Mouse (Mus musculus) limb, embryonic 14.5 days (tissue): Measurements from ENCODE around the gene Blnk. TPM values are rescaled to one million over a fixed set of nuclear protein-coding genes. Genes with fewer than 3 reads are reported as not detected.
A peak's percentile ranks its signal among the peaks of the same experiment; 100 is the strongest.

ENCODE experiments used
- ATAC-seq: fragments of 200-750 bp; cut with Nextera tagmentation; 2 replicates; pipeline ENCODE4 v1.8.0; 2017; ENCODE audit warnings: low read depth, moderate number of reproducible peaks, moderate TSS enrichment; ENCODE audit not compliant: low FRiP score
- DNase-seq: peaks from one replicate; pipeline ENCODE4 v3.0.0-alpha.2; 2015; ENCODE audit warnings: low spot score
- H3K27ac ChIP-seq: fragments of 300-500 bp; sonication (generic); replicated peaks from 2 replicates; pipeline ENCODE4 v1.5.1; 2014; ENCODE audit warnings: low read depth, mild to moderate bottlenecking, low read length, moderate library complexity, mixed read lengths
- H3K27me3 ChIP-seq: fragments of 300-500 bp; sonication (generic); 2 replicates; pipeline ENCODE4 v1.6.1; 2014; ENCODE audit warnings: low read length, mixed read lengths; ENCODE audit not compliant: control insufficient read depth, insufficient read depth
- H3K36me3 ChIP-seq: fragments of 300-500 bp; sonication (generic); 2 replicates; pipeline ENCODE4 v1.6.1; 2014; ENCODE audit warnings: mild to moderate bottlenecking, low read length, moderate library complexity, mixed read lengths; ENCODE audit not compliant: control insufficient read depth, insufficient read depth
- H3K4me1 ChIP-seq: fragments of 300-500 bp; sonication (generic); 2 replicates; pipeline ENCODE4 v1.6.1; 2014; ENCODE audit warnings: antibody characterized with exemption, low read length, mixed read lengths; ENCODE audit not compliant: control insufficient read depth, insufficient read depth
- H3K4me2 ChIP-seq: fragments of 300-500 bp; sonication (generic); replicated peaks from 2 replicates; pipeline ENCODE4 v1.6.1; 2014; ENCODE audit warnings: low read depth, mild to moderate bottlenecking, low read length, moderate library complexity; ENCODE audit not compliant: severe bottlenecking
- H3K4me3 ChIP-seq: fragments of 300-500 bp; sonication (generic); replicated peaks from 2 replicates; pipeline ENCODE4 v1.5.1; 2014; ENCODE audit warnings: low read length
- H3K9ac ChIP-seq: fragments of 300-500 bp; sonication (generic); 2 replicates; pipeline ENCODE4 v1.6.1; 2014; ENCODE audit warnings: mild to moderate bottlenecking, low read depth, low read length, moderate library complexity; ENCODE audit not compliant: severe bottlenecking
- H3K9me3 ChIP-seq: fragments of 300-500 bp; sonication (generic); 2 replicates; pipeline ENCODE4 v1.6.1; 2016; ENCODE audit warnings: low read length; ENCODE audit not compliant: control insufficient read depth
- POLR2A ChIP-seq: fragments of 200-500 bp; IDR thresholded peaks from 2 replicates; pipeline ENCODE4 v1.8.0; 2012; ENCODE audit warnings: inconsistent platforms, mild to moderate bottlenecking, moderate library complexity, borderline replicate concordance; ENCODE audit not compliant: insufficient read depth, insufficient read length; ENCODE audit errors: extremely low read depth
- WGBS: fragments of 180-500 bp; shearing (Covaris S2); extraction: QIAGEN DNeasy Blood & Tissue Kit; methylation state at CpG from one replicate; pipeline ENCODE4 v1.1.7; 2014; 5-methylcytosine and 5-hydroxymethylcytosine counted together
- polyA plus RNA-seq, 2 experiments: library from polyadenylated mRNA; depleted of rRNA in 1 of 2; stranded (reverse) in 1 of 2; unstranded in 1 of 2; fragments of >200 nt; fragmentation: Nextera tagmentation in 1 of 2; extraction: Ambion mirVana in 1 of 2; gene quantifications; 2 replicates each; pipeline versions ENCODE4 v1.2.1 to v1.2.3; 2012 to 2014

The Blnk gene
- polyA plus RNA-seq, 2 experiments, result 0.72 to 1.6 TPM

DNA sequence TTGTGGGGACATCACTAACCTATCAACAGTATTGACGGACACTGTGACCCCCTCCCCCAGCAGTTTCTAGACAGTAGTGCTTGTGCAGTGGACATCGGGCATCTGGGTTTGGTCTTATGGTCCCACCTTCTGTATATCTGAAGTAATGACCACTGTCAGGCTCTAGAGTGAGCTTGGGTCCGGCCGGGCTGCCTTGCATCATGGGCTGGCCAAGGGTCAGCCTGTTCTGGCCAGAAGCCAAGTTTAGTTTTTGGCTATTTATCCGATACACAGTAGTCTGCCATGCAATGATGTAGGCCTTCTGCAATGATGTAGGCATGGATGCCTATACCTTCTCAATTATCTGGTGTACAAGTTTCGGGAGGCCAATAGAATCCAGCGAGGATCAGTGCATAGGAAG, 50.8 kb downstream of the Blnk start:
- DNase-seq (no peak), ATAC-seq (no peak)
- Histone ChIP-seq H3K36me3 (no peaks in the 10 kb centered on the region), H3K9ac (no peak overlapping the region), H3K9me3 (no peaks in the 10 kb centered on the region), H3K27ac (no peak overlapping the region), H3K4me2 (no peak overlapping the region), H3K4me3 (no peak overlapping the region), H3K4me1 (no peaks in the 10 kb centered on the region), H3K27me3 (no peaks in the 10 kb centered on the region)
- TF ChIP-seq POLR2A, result no peak
- 88% methylated on average over 7 of the region's 7 CpGs for WGBS

DNA sequence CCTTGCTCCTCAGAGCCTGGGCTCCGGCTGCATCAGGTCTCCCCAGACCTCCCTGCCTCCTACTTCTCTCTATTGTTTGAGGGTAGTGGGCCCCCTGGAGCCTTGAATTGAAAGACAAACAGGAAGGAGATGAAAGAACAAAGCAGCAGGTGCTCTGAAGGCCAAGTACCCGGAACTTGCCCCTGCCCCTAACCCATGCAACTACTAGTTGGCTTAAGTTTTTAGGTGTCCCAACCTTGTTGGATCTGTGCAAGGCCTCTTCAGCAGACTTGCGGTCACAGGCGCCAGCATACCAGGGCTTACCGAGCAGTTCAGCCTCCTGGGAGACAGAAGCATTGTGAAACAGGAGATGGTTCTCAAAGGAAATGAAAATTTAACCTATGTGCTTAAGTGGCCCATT, 58.3 kb downstream of the Blnk start:
- ATAC-seq (no peak), DNase-seq (no peak)
- Histone ChIP-seq H3K27me3 (no peaks in the 10 kb centered on the region), H3K4me2 (no peak overlapping the region), H3K4me3 (no peak overlapping the region), H3K9ac (no peak overlapping the region), H3K9me3 (no peaks in the 10 kb centered on the region), H3K36me3 (no peaks in the 10 kb centered on the region), H3K27ac (no peak overlapping the region), H3K4me1 (no peaks in the 10 kb centered on the region)
- TF ChIP-seq POLR2A, result no peak
- 57% methylated on average over 5 of the region's 5 CpGs for WGBS

DNA sequence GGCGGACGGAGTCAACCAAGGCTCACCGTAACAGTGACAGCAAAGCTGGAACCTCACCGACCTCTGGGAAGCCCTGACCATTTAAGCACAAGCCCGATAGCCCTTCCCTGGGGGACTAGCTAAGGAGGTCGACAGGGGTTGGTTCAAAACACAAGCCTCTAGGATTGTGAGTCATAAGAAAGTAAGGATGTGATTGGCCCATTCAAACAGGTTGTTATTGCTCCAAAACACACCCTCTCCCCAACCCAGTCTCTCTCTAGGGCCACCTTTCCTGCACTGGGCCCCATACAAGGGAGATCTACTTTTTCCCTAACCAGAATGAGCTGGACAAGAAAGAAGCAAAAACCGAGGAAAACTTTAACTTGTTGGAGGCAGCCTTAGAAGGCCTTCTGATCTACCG, 59.0 kb downstream of the Blnk start:
- Histone ChIP-seq H3K27me3 (no peaks in the 10 kb centered on the region), H3K27ac (no peak overlapping the region), H3K9ac (no peak overlapping the region), H3K4me3 (no peak overlapping the region), H3K9me3 (no peaks in the 10 kb centered on the region), H3K4me2 (no peak overlapping the region), H3K4me1 (no peaks in the 10 kb centered on the region), H3K36me3 (no peaks in the 10 kb centered on the region)
- DNase-seq (no peak), ATAC-seq (no peak)
- no peak for TF ChIP-seq POLR2A
- WGBS, result 48% methylated on average over 8 of the region's 8 CpGs

DNA sequence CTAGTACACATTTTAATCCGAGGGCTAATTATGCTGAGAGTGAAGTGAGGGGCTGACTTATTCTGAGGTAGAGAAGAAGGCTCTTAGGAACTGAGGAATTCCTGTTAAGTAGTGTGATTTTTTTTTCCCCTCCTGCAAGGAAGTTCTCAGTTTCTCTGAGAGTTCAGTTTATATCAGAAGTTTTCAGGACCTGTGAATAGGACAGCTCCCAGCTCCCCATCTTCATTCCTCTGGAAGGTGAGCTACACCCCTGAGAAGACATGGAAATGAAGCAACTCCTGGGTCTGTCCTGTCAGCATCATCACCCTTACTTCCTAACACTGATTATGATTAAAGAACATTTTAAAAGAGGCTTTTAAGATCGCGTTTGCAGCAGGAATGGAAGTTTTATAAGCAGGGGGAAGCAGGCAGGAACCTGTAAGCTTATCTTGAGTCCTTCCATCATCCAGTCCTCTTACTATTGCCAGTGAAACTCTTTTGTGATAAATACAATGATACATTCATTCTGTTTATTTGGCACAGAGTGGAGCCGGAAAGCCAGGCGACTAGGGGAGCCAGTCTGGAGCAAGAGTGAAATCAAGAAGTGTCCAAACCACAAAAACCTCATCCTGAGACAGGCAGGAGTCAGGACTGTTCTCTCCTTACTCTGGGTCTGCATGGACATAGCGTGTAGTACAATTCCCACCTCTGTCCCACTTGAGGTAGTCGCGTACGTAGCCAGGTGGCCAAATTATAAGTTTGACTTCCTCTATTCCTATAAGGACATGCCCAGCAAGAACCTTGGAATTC, 62.6 kb downstream of the Blnk start:
- TF ChIP-seq POLR2A, result no peak
- 69% methylated on average over 9 of the region's 9 CpGs for WGBS
- Histone ChIP-seq H3K27ac (no peak overlapping the region), H3K27me3 (no peaks in the 10 kb centered on the region), H3K4me3 (no peak overlapping the region), H3K9me3 (no peaks in the 10 kb centered on the region), H3K4me1 (no peaks in the 10 kb centered on the region), H3K9ac (no peak overlapping the region), H3K4me2 (no peak overlapping the region), H3K36me3 (no peaks in the 10 kb centered on the region)
- ATAC-seq (no peak), DNase-seq (peak; percentile 31)

DNA sequence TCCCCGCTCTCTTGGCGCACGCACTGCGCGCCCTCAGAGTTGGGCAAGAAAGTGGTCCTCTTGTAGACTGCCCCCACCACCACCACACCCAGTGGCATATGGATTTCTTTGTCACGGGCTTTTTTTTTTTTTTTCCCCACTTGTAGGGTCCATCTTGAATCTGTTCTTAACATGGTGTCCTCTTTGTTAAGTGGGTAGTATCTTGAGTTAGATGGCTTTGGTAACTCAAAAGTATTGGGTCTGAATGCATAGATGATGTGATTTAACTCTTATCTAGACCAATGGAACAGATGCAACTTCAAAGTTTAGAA, 99.0 kb downstream of the Blnk start:
- H3K4me3 ChIP-seq, result peak overlapping the region; percentile 74
- 0 out of 2 replicates have a peak, but pooled peaks cover 9% of the 10 kb centered on the region for H3K36me3 ChIP-seq
- ATAC-seq (no peak; the same call in 1 of the 2 replicates), DNase-seq (no peak)
- H3K27me3 ChIP-seq, result 0 out of 2 replicates have a peak, but pooled peaks cover 3% of the 10 kb centered on the region
- H3K4me2 ChIP-seq, result peak overlapping the region; percentile 68
- peak overlapping the region; percentile 82 for H3K9ac ChIP-seq
- H3K27ac ChIP-seq, result peak overlapping the region; percentile 97
- H3K9me3 ChIP-seq, result peaks cover 11% of the 10 kb centered on the region; the same call in 1 of the 2 replicates
- under 1% methylated on average over 6 of the region's 6 CpGs for WGBS
- no peaks in the 10 kb centered on the region for H3K4me1 ChIP-seq
- TF ChIP-seq POLR2A, result no peak
